Mouse (Mus musculus) kidney, adult 2 months (tissue): Measurements from ENCODE around the gene Hba-a2.

Experiments used
- CTCF ChIP-seq: fragments of 200-500 bp; conservative IDR thresholded peaks from 2 replicates; pipeline ENCODE4 v1.5.1; 2011; ENCODE audit warnings: low read depth, mild to moderate bottlenecking, control low read depth, low read length, moderate library complexity, mixed read lengths; ENCODE audit not compliant: insufficient read depth, insufficient read length
- POLR2A ChIP-seq: fragments of 200-500 bp; IDR thresholded peaks from one replicate; pipeline ENCODE4 v1.6.1; 2011; ENCODE audit warnings: low read depth, low read length, control low read depth

DNA sequence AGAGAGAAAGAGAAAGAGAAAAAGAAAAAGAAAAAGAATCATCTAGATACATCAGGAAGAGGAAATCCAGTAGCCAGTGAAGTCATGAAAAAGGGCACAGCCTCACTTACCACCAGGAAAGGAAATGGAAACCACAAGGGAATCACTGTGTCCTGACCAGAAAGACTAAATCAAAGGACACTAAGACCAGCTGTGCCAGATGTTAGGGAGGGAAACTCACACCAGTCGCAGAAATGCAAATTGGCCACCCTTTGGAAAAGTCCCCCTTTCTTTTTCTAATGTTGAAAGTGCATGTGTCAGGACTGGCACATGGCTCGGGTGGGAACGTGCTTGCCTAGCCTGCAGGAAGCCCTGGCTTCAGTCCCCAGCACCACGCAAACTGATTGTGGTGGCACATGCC, 25.1 kb upstream of the Hba-a2 start:
- TF ChIP-seq CTCF (no peak), POLR2A (no peak)
